Mouse (Mus musculus) cerebellum, postnatal 10 days (tissue): ENCODE data around the gene Faah.

Source experiments
- DNase-seq, 2 experiments: peaks; one replicate each; pipeline ENCODE4 v3.0.0; 2021; ENCODE audit warnings: mixed read lengths in 2 of 2

Faah gene

DNA sequence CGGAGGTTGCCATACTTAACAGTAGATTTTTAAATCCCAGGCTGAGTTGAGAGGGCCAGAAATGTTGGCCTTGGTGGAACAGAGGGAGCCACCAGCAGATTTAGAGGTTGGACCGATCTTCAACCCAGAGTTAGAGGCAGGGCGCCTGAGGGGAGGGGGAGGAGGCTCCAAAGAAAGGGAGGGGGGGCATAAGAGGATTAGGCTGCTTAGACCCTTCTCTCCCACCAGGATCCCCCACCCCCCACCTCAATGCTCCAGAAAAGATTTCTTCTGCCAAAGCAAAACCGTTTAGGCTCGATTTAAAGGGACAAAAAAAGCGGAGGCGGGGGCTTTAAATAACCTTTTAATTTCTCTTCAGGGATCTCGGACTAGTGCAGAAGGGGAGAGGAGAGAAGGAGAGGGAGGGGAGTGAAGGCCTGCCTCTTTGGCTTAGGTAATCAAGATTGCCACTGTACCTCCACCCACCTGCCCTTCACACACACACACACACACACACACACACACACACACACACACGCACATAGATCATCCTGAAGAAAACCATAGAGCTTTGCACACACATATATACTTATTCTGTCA lies 76.4 kb downstream of the Faah start:
- no peak for DNase-seq

GRCm38 (mm10) chr4:115940681-115941080 lies 77.0 kb downstream of the Faah start:
- DNase-seq, result no peak

- peak; percentile 64 to 66 for DNase-seq
These were observed 78.2 kb downstream of the Faah start, which contains the start of gene Dmbx1 for GRCm38 (mm10) chr4:115939295-115940102. Gene Dmbx1, minus strand, starts transcription at chr4:115939926.

DNA sequence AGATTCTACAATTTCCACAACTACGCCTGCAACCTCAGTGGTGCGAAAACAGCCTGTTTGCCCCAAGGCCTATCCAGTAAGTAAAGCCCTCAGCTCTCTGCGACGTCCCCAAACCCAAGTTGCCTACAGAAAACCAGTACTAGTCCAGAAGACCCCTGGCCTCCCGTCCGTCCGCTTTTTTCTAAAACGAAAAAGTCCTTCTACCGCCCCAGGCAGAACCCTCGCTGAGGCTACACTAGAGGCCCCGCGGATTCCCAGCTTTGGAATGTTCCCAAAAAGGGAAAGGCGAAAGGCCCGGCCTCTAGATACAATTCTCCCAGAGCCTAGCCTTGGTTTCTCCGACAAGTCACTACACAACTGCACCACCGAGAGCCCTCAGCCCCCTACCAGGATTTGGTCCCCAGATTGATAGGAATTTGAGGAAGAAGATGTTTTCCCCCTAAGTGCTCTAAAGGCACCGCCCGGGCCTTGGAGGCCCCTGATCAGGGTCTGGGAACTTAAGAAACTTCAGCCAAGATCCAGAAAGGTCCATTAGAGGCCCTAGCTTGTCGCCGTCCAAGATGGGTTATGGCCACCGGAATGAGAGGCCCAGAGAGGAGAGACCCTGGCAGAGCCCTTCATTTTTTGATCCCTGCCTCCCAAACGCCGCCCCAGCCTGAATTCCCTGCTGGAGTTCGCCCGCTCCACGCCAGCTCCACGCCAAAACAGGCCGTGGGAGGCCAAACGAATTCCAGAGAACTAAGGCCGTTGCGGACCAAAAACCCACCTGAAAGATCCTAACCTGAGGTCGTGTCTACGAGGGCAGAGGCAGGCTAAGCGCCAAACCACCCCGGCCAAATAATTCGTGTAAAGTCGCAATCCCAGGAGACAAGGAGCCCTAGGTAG lies 79.2 kb downstream of the Faah start:
- DNase-seq, result peak; percentile 43 to 69

DNA sequence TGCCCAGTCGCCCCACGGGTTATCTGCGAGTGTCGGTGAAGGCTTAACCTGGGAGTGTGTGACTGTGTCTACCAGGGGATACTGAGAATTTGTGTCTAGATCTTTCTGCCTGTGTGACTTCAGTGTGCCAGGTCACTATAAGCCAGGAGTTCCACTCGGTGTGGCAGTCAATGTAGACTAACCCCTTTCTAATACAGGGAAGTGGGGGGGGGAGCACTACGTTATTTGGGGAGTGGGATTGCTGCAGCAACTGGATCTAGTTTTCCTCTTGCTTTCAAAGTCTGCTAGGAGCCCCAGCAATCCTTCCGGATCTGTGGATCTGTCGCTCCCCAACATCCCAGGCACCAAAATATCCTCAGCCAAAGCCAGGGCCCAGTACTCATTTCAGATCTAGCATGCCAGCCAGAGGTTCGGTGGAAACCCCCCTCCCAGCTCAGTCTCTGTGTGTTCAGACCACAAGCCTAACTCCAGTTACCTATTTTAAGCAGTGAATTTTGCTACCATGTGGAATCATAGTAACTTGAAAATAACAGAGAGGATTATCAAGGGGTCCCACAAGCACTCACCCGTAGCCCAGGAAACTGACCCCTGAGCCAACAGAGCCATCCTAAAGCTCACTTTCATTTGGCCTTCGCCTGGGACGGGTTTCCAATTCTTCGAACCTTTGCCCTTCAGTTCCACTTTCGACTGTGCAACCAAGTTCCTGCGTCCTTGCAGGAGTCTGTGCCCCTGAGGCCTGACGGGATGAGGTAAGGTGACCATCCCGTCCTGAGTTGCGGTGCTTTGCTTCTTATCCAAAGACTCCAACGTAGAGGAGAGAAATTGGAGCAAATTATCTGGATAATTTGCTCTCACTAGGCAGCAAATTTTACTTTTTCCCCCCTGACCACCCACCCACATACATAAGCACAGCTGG lies 80.4 kb downstream of the Faah start:
- no peak for DNase-seq

DNA sequence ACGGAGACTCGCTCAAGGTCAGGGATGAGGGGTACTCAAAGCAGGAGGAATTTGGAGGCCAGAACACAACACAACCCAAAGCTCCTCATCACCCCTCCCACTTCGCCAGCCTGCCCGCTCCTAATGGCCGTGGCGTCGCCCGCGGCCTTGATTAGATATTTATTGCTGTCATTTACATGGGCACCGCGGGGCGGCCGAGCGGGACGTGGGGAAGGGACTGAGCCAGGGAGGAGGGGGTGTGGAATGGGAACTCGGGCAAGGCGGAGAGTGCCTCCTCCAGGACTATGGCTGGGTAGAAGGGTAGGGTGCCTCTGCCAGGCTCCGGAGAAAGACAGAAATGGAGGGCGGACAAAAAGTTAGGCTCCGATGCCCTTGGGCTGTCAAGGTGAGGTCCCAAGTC lies 81.1 kb downstream of the Faah start:
- DNase-seq, result peak in 1 of 2 experiments; percentile 40

DNA sequence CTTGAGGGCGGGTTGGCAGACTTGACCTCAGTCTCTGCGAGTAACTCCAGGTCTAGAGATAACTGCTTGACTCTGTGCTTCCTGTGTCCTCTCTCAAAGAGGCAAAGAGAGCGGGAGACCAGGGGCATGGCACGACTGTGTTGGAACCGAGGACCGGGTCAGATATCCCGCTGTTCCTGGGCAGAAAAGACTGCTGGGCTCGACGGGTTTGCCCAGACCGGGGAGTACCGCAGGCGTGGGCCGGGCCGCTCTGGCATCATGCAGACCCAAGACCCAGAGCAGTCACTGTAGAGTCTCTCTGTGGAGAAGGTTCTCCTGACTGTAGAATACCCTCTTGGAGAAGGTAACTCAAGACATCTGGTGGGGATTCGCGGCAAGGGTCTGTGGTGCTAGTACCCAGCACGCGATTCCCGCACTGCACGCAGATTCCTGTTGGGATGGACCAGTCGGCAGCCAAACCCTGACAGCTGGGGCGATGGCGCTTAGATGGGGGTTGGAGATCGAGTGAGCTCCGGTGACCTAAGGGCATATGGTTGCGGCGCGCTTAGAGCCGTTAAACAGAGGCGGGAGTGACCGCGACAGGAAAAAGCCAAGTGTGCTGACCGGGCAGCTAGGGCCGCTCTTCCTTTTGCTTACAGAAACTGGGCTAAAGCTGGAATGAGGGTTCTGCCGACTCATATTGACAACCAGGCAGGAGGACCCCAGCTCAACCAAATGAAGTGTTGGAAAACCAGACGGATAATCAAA lies 81.7 kb downstream of the Faah start:
- DNase-seq, result peak in 1 of 2 experiments; percentile 50

DNA sequence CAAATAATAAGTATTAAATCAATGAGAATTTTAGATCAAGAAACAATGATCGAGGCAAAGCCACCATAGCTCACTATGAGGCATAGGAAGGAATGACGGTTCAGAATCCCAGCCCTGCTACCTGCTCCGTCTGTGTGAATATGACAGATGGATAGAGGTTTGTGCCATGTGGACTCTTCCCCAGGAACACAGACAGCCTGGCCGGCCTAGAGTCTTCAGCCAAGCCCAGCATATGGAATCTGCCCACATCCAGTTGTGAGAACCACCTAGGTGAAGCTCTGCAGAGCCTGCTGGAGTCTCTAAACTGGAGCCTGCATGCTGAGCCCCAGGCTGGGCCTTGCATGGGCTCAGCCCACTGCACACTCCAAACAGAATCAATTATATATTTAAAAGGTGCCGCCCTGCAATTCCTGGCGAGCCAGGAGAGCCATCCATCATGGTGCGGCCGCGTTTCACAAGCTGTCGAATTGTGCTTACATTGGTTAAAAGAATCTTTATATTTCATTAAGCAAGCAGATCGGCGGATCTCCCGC lies 86.1 kb downstream of the Faah start:
- DNase-seq, result peak; percentile 55 to 65

DNA sequence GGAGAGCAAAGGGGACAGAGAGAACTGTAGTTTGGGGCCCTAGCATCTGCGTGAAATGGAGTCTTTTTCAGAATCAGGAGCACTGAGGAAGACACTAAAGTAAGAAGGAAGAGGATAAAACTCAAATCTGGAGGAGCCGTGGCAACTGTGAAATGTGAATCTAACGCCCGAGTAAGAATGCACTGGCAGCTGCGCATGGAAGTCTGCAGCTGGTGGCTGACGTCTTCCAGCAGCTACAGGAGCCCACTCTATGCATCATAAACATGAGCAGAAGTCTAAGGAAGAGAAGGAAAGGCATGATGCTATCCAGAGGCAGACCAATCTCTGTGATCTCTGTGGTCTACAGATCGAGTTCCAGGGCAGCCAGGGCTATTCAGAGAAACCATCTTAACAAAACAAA lies 90.1 kb downstream of the Faah start:
- no peak for DNase-seq

DNA sequence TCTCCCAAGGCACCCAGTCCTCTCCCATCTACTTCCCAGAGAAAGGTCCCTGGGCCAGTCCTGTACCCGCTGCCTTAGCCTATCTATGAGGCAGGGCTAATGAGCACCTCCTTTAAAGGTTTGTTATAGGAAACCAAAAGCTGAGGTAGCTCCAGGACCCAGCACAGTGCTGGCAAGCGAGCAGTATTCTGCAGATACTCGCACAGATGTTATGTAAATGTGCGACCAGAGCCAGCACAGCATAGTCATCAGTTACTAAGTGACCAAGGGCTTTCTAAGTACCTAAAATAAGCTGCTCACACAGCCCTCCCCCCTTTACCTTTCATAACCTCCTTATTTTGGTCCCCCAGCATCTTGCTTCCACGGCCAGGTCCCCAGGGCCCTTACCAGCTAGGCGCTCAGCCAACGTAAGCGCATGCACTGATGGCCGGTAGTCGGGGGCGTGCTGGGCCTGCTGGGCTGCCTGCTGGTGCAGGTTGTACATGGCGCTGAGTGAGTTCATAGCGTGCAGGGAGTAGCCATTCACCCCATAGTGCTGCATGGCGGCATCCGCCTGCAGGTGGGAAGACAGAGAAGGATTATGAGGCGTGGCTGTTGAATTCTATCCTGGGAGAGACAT lies 94.4 kb downstream of the Faah start:
- peak; percentile 56 to 69 for DNase-seq

GRCm38 (mm10) chr4:115922688-115923087 lies 95.0 kb downstream of the Faah start:
- no peak for DNase-seq

- DNase-seq, result no peak
These were observed 97.8 kb downstream of the Faah start for GRCm38 (mm10) chr4:115919911-115920310.
